Mouse (Mus musculus) hindlimb bud, embryonic 11.5 days (tissue): ENCODE results near the gene Efna5.

Experiments
- DNase-seq: peaks from one replicate; pipeline ENCODE4 v3.0.0-alpha.2; 2012; ENCODE audit warnings: low read depth, low spot score; ENCODE audit errors: extremely low spot score

Gene Efna5

GRCm38 (mm10) chr17:62562439-62562838 lies 318.7 kb downstream of the Efna5 start:
- DNase-seq = no peak

GRCm38 (mm10) chr17:62557215-62557614 lies 323.9 kb downstream of the Efna5 start:
- DNase-seq = no peak
